Mouse (Mus musculus): ENCODE results near the gene Tbcc. TPM values are rescaled to one million over a fixed set of nuclear protein-coding genes. Genes with fewer than 3 reads are reported as not detected.

The Tbcc gene
- polyA plus RNA-seq, 1 experiment = 2.2 TPM

DNA sequence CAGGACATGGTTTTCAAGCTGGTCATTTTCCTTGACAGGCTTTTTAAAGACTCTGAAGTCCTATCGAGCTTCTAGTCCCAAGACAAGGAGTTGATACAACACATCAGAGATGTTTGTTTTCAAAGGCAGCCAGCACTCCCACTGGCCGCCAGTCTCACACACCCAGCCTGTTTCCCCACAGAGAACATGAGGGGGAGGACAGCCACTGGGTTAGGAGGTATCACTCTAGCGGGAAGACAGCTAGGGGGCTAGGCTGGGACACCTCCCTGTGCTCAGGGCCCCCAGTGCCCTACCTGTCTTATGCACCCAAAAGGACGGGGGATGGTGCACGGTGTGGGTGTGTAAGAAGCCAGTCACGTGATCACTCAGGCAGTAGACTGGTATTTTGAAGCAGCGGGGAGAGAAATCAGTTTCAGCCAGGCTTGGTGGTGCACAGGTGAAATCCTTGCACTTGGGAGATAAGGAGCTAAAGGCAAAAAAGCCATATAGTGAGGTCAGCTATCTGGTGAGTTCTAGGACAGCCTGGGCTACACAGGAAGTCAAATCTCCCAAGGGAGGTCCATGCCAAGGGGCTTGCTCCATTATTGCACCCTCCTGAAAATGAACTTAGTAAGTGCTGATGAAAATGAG lies 25.8 kb upstream of the Tbcc start:
- H3K4me1 ChIP-seq (ENCODE audit: control insufficient read depth) = peaks cover 17% of the 10 kb centered on the region
- no peaks in the 10 kb centered on the region for H3K9me3 ChIP-seq (ENCODE audit: control insufficient read depth, low read length)
- H3K36me3 ChIP-seq (ENCODE audit: control insufficient read depth) = no peaks in the 10 kb centered on the region
- TF ChIP-seq TAL1 (IDR thresholded peaks at IDR 0.05; ENCODE audit: low read length) = no peak
- TF ChIP-seq GATA1 (IDR thresholded peaks at IDR 0.05; ENCODE audit: low read length) = no peak
- no peak overlapping the region for H3K4me3 ChIP-seq (replicated peaks)
- H3K27me3 ChIP-seq (ENCODE audit: control insufficient read depth) = no peaks in the 10 kb centered on the region

DNA sequence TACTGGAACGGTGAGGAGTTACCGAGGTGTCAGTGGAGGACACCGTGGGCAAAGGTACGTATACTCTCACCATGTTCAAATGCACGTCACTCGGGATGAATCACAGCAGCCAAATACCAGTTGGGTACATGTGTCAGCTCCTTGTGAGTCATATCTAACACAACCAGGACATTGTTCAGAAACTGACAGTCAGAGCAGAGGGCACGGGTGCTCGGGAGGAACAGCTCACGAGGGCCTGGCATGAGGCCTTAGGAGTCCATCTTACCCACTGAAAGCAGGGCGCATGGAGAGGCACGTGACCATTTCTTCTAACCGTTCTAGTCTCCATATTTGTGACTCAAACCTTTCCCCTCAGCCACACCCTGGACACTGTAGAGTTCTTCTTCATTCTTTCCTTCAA lies 23.6 kb upstream of the Tbcc start:
- Histone ChIP-seq H3K27me3 (ENCODE audit: control insufficient read depth) (no peaks in the 10 kb centered on the region), H3K4me1 (ENCODE audit: control insufficient read depth) (peaks cover 21% of the 10 kb centered on the region), H3K36me3 (ENCODE audit: control insufficient read depth) (no peaks in the 10 kb centered on the region), H3K4me3 (replicated peaks) (no peak overlapping the region), H3K9me3 (ENCODE audit: control insufficient read depth, low read length) (no peaks in the 10 kb centered on the region)
- TF ChIP-seq TAL1 (IDR thresholded peaks at IDR 0.05; ENCODE audit: low read length) (no peak), GATA1 (IDR thresholded peaks at IDR 0.05; ENCODE audit: low read length) (no peak)

DNA sequence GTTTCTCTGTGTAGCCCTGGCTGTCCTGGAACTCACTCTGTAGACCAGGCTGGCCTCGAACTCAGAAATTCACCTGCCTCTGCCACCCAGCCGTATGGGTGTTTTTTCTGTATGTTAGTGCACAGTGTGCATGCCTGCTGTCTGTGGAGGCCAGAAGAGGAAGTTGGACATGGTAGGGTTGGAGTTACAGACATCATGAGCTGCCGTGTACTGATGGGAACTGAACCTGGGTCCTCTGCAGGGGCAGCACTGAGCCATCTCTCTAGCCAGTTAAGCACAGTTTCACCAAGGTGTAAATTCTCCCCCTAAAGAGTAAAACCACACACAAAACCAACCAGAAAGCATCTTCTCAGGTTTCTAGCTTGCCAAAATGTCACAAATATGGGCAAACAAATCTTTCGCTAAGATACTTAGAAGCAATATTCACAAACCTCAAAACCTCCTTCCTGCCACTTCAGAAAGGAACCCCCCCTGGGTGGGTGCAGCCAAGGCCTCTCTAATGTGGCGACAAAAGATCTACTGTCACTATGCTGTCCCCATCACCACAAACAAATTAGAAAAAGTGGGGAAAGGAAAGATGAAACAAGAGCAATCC lies 20.2 kb upstream of the Tbcc start:
- Histone ChIP-seq H3K36me3 (ENCODE audit: control insufficient read depth) (no peaks in the 10 kb centered on the region), H3K4me1 (ENCODE audit: control insufficient read depth) (peaks cover 10% of the 10 kb centered on the region), H3K9me3 (ENCODE audit: control insufficient read depth, low read length) (no peaks in the 10 kb centered on the region), H3K4me3 (replicated peaks) (no peak overlapping the region), H3K27me3 (ENCODE audit: control insufficient read depth) (no peaks in the 10 kb centered on the region)
- TF ChIP-seq TAL1 (IDR thresholded peaks at IDR 0.05; ENCODE audit: low read length) = no peak
- no peak for TF ChIP-seq GATA1 (IDR thresholded peaks at IDR 0.05; ENCODE audit: low read length)

DNA sequence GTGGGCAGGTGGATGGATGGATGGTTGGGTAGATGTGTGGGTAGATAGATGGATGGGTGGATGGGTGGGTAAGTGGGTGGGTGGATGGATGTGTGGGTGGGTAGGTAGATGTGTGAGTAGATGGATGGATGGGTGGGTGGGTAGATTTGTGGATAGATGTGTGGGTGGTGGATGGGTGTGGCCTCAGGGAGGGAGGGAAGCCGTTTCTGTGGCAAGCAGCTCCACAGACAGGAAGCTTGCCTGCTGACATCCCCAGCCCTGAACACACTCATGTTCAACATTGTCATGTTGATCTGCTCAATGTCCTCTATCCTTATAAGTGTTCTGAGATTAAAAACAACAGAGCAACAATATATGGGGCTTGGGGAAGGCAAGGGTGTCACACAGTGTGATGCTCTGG lies 19.6 kb upstream of the Tbcc start:
- no peaks in the 10 kb centered on the region for H3K36me3 ChIP-seq (ENCODE audit: control insufficient read depth)
- TF ChIP-seq GATA1 (IDR thresholded peaks at IDR 0.05; ENCODE audit: low read length) (no peak), TAL1 (IDR thresholded peaks at IDR 0.05; ENCODE audit: low read length) (no peak)
- H3K4me1 ChIP-seq (ENCODE audit: control insufficient read depth) = peaks cover 10% of the 10 kb centered on the region
- H3K9me3 ChIP-seq (ENCODE audit: control insufficient read depth, low read length) = no peaks in the 10 kb centered on the region
- H3K4me3 ChIP-seq (replicated peaks) = no peak overlapping the region
- H3K27me3 ChIP-seq (ENCODE audit: control insufficient read depth) = no peaks in the 10 kb centered on the region

DNA sequence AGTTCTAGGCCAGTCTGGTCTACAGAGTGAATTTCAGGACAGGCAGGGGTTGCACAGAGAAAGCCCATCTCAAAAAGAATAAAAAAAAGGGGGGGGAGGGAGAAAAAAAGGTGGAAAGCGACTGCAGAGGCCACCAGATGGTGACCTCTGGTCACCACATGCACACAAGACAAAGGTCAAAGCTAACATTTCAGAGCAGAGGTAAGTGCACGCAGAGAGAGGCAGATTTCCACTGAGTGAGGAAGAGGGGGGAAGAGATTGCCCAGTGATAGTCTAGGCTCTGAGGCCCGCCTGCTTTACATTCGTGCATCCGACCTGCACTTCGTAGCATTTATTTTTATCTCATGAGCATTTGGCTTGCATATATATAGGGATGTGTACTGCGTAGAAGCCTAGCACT lies 17.7 kb upstream of the Tbcc start:
- Histone ChIP-seq H3K9me3 (ENCODE audit: control insufficient read depth, low read length) (no peaks in the 10 kb centered on the region), H3K4me3 (replicated peaks) (no peak overlapping the region), H3K36me3 (ENCODE audit: control insufficient read depth) (no peaks in the 10 kb centered on the region), H3K27me3 (ENCODE audit: control insufficient read depth) (no peaks in the 10 kb centered on the region), H3K4me1 (ENCODE audit: control insufficient read depth) (peaks cover 9% of the 10 kb centered on the region)
- TF ChIP-seq TAL1 (IDR thresholded peaks at IDR 0.05; ENCODE audit: low read length) (no peak), GATA1 (IDR thresholded peaks at IDR 0.05; ENCODE audit: low read length) (no peak)

DNA sequence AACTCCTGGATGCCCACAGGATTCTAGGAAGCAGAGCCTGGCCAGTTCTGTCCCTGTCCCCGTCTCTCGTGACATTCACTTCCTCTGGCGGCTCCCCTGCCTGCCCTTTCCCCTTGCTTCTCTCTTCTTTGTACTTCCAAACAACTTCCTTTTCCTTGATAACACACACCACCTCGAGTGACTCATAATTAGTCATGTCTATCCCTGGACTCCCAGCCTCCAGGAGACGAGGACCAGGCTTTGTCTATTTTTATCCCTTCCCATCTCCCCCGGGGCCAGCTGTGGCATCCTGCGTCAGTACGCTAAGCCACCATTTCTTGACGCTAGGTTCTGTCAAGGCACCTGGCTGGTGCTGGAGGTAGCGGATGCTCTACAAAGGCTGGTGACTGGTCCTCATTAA lies 16.4 kb upstream of the Tbcc start:
- Histone ChIP-seq H3K4me3 (replicated peaks) (no peak overlapping the region), H3K27me3 (ENCODE audit: control insufficient read depth) (no peaks in the 10 kb centered on the region), H3K4me1 (ENCODE audit: control insufficient read depth) (peaks cover 9% of the 10 kb centered on the region), H3K36me3 (ENCODE audit: control insufficient read depth) (no peaks in the 10 kb centered on the region), H3K9me3 (ENCODE audit: control insufficient read depth, low read length) (no peaks in the 10 kb centered on the region)
- TF ChIP-seq GATA1 (IDR thresholded peaks at IDR 0.05; ENCODE audit: low read length) (no peak), TAL1 (IDR thresholded peaks at IDR 0.05; ENCODE audit: low read length) (no peak)

DNA sequence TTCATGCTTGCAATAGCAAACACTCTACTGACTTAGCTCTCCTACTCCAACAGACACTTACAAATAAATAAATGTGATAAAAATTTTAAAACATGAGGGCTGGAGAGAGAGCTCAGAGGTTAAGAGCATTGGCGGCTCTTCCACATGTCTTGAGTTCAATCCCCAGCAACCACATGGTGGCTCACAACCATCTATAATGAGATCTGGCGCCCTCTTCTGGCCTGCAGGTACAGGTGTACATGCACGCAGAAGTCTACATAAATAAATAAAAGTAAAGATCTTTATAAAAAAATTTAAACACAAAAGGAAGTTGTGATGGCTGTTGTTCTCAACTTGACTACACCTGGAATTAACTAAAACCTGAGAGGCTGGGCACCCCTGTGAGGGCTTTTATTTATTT lies 14.9 kb upstream of the Tbcc start:
- Histone ChIP-seq H3K9me3 (ENCODE audit: control insufficient read depth, low read length) (no peaks in the 10 kb centered on the region), H3K36me3 (ENCODE audit: control insufficient read depth) (no peaks in the 10 kb centered on the region), H3K4me3 (replicated peaks) (no peak overlapping the region), H3K4me1 (ENCODE audit: control insufficient read depth) (peaks cover 11% of the 10 kb centered on the region), H3K27me3 (ENCODE audit: control insufficient read depth) (no peaks in the 10 kb centered on the region)
- TF ChIP-seq TAL1 (IDR thresholded peaks at IDR 0.05; ENCODE audit: low read length) = no peak
- TF ChIP-seq GATA1 (IDR thresholded peaks at IDR 0.05; ENCODE audit: low read length) = no peak

DNA sequence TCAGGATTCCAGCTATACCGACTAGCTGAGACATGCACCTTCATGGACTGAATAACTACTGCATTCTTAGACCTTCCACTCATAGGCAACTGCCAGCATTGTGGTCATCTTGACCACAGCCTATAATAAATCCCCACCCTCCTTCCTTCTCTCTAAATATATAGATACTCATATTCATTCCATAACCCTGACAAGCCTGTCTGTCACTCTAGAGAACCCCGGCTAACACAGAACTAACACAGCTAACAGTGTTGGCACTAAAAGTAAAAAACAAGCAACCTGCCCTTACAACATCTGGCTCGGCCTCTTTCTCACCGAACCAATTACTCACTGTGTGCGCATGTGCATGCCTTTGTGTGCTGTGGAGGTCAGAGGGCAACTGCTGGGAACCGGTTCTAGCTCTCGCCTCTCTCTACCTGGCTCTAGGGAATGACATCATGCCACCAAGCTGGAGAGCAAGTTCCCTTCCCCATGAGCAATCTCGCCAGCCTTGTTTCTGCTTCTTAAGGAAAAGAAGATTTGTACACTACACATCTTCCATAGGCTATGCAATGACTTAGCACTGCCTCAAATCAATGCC lies 14.0 kb upstream of the Tbcc start:
- Histone ChIP-seq H3K27me3 (ENCODE audit: control insufficient read depth) (no peaks in the 10 kb centered on the region), H3K36me3 (ENCODE audit: control insufficient read depth) (no peaks in the 10 kb centered on the region), H3K4me3 (replicated peaks) (no peak overlapping the region), H3K4me1 (ENCODE audit: control insufficient read depth) (peaks cover 7% of the 10 kb centered on the region), H3K9me3 (ENCODE audit: control insufficient read depth, low read length) (no peaks in the 10 kb centered on the region)
- TF ChIP-seq TAL1 (IDR thresholded peaks at IDR 0.05; ENCODE audit: low read length) (no peak), GATA1 (IDR thresholded peaks at IDR 0.05; ENCODE audit: low read length) (no peak)

DNA sequence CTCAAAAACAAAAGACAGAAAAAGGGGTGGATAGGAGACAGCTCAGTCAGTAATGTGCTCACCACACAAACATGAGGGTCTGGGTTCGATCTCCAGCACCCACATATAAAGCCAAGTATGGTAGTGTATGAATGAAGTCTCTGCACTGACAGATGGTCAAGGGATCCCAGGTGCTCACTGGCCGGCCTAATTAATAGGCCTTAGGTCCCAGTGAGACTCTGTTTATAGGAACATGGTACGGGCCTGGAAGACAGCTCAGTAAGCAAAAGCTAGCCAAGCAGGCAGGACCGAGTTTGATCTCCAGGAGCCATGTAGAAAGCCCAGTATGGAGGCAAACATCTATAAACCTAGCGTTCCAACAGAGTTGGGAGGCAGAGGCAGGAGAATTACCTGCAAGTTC lies 13.4 kb upstream of the Tbcc start:
- no peaks in the 10 kb centered on the region for H3K27me3 ChIP-seq (ENCODE audit: control insufficient read depth)
- H3K4me3 ChIP-seq (replicated peaks) = no peak overlapping the region
- TF ChIP-seq GATA1 (IDR thresholded peaks at IDR 0.05; ENCODE audit: low read length) = no peak
- TF ChIP-seq TAL1 (IDR thresholded peaks at IDR 0.05; ENCODE audit: low read length) = no peak
- H3K36me3 ChIP-seq (ENCODE audit: control insufficient read depth) = no peaks in the 10 kb centered on the region
- H3K9me3 ChIP-seq (ENCODE audit: control insufficient read depth, low read length) = no peaks in the 10 kb centered on the region
- peaks cover 8% of the 10 kb centered on the region for H3K4me1 ChIP-seq (ENCODE audit: control insufficient read depth)
